Mouse (Mus musculus) G1E (cell line): ENCODE data around the gene Tmem132d.

Experiments
- CTCF ChIP-seq: IDR thresholded peaks from 2 replicates; pipeline ENCODE4 v1.5.1; 2012; ENCODE audit warnings: low read depth, low read length, inconsistent platforms, mixed read lengths
- GATA1 ChIP-seq: IDR thresholded peaks from 2 replicates; pipeline ENCODE4 v1.6.1; 2012; ENCODE audit warnings: borderline replicate concordance, low read length, inconsistent platforms, mixed read lengths
- TAL1 ChIP-seq: conservative IDR thresholded peaks from 2 replicates; pipeline ENCODE4 v1.6.1; 2012; ENCODE audit warnings: low read depth, low read length, inconsistent platforms, mixed read lengths

DNA sequence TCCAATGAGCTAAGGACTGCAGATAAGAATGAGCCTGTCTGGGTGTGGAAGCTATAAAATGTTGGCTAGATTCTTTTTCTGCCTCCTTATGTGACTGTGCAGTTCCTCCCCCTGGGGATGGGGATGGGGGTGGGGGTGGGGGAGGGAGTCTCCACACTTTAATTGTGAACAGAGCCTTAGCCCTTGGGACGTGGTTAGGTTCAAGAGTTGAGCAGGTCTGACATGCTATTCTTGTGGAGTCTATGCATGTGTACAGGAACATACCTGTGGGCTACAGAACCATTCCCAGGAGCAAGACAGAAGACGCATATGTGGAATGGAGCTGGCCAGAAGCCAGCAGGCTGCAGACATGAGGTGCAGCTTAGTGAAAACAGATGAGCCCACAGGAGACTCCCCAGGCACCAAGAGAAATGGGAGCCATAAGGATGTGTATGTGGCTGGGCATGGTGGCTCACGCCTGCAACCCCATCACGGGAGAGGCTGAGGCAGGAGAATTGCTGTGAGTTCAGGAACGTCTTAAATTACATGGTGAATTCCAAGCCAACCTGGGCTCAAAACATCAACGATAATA, 240.3 kb downstream of the Tmem132d start:
- no peak for TF ChIP-seq CTCF
- TF ChIP-seq TAL1, result no peak
- TF ChIP-seq GATA1, result no peak
